13 mouse cellular contexts compared by ENCODE assay signal in genomic region chr6:18420660-18421059, GRCm38 (mm10).
A peak's percentile ranks its signal among the peaks of the same experiment; 100 is the strongest.
DNase-seq lines count a peak whose midpoint lies in the region; ATAC-seq and TF ChIP-seq lines count a peak whose summit lies in the region.
"Had no signal": no experiment of that assay in that cellular context is flagged by ENCODE, and none has a peak within 500 bp of the region (broad histone marks: within the 10 kb centered on the region; RNA-seq: fewer than 3 reads in every experiment).

No protein-coding gene starts in this region.

- DNase-seq in forebrain, embryonic 14.5 days (ENCODE audit: low spot score) = peak; percentile 47
- no peak for DNase-seq in CH12.LX (ENCODE audit: extremely low read depth)
- peak; percentile 55 to 71 for DNase-seq in cerebellum, postnatal 14 days
- peak; percentile 61 for DNase-seq in kidney, postnatal 10 days
- DNase-seq in heart, adult 9 months (ENCODE audit: low spot score in 2 of 2) = no peak
- DNase-seq in thymus, postnatal 14 days = no peak
- no peak for DNase-seq in right cerebral cortex, postnatal 4 days
- DNase-seq: gastrocnemius, postnatal 25 days had no signal

- TF ChIP-seq POLR2A in CH12.LX (IDR thresholded peaks at IDR 0.05; ENCODE audit: low read depth, low read length) = no peak

- H3K4me3 ChIP-seq in forebrain, embryonic 14.5 days (ENCODE audit: low read depth, low read length) = no peak overlapping the region
- H3K4me3 ChIP-seq in forebrain, embryonic 12.5 days (replicated peaks) = no peak overlapping the region
- no peak overlapping the region for H3K4me3 ChIP-seq in CH12.LX (replicated peaks in 1 of 3; ENCODE audit: low read depth in 2 of 3, low read length in 2 of 3, poor library complexity in 1 of 3)

- ATAC-seq in forebrain, embryonic 14.5 days = 0 out of 2 replicates have a peak, but pooled peaks have one; percentile 40
- ATAC-seq in forebrain, embryonic 12.5 days (ENCODE audit: low FRiP score) = no peak; the same call in 1 of the 2 replicates
- ATAC-seq: activated CD4-positive, CD25-positive, alpha-beta regulatory T cell, adult 4 months; intestine, postnatal 0 days had no signal

- no peak for TF ChIP-seq EP300 in CH12.LX (IDR thresholded peaks at IDR 0.05; ENCODE audit: low read length)

- peaks cover 15% of the 10 kb centered on the region for H3K36me3 ChIP-seq in forebrain, embryonic 14.5 days (ENCODE audit: control insufficient read depth, insufficient read depth, low read length)
- H3K36me3 ChIP-seq in forebrain, embryonic 12.5 days (replicated peaks) = peaks cover 4% of the 10 kb centered on the region; the same call in 1 of the 2 replicates
- H3K36me3 ChIP-seq in CH12.LX (replicated peaks in 1 of 2; ENCODE audit: control insufficient read depth in 1 of 2, insufficient read depth in 1 of 2, low read length in 1 of 2) = no peaks in the 10 kb centered on the region
- H3K36me3 ChIP-seq: G1E had no signal

- 26% methylated on average over 9 of the region's 9 CpGs for WGBS in forebrain, embryonic 14.5 days
- 56% methylated on average over 9 of the region's 9 CpGs for WGBS in forebrain, embryonic 12.5 days

- no peak for TF ChIP-seq CTCF in CH12.LX (conservative IDR thresholded peaks at IDR 0.05 in 1 of 2, IDR thresholded peaks at IDR 0.05 in 1 of 2; ENCODE audit: low read depth in 2 of 2, low read length in 2 of 2)

- dilution Hi-C loops in CH12.LX (cut with MboI; ENCODE audit: extremely low pct_ligation_motif_present, extremely low pct_unique_long_range_greater_than_20kb, low sequenced_read_pairs) = no loop called here

- no peak overlapping the region for H3K4me2 ChIP-seq in forebrain, embryonic 14.5 days (ENCODE audit: low read length)
- no peak overlapping the region for H3K4me2 ChIP-seq in forebrain, embryonic 12.5 days
- no peak overlapping the region for H3K4me2 ChIP-seq in CH12.LX (ENCODE audit: insufficient read depth, low read depth, poor library complexity, severe bottlenecking)

- H3K4me1 ChIP-seq in forebrain, embryonic 14.5 days (ENCODE audit: control insufficient read depth, insufficient read depth, low read length) = peaks cover 6% of the 10 kb centered on the region
- peaks cover 3% of the 10 kb centered on the region; the same call in 1 of the 2 replicates for H3K4me1 ChIP-seq in forebrain, embryonic 12.5 days
- H3K4me1 ChIP-seq in CH12.LX (ENCODE audit: control insufficient read depth in 1 of 2, insufficient read depth in 2 of 2) = peaks cover 16 to 74% of the 10 kb centered on the region in 2 experiments

- no peaks in the 10 kb centered on the region for H3K27me3 ChIP-seq in forebrain, embryonic 14.5 days (replicated peaks; ENCODE audit: control insufficient read depth, insufficient read depth, low read length)
- H3K27me3 ChIP-seq in forebrain, embryonic 12.5 days = no peaks in the 10 kb centered on the region
- no peaks in the 10 kb centered on the region for H3K27me3 ChIP-seq in CH12.LX (replicated peaks)

- H3K9ac ChIP-seq in forebrain, embryonic 14.5 days (ENCODE audit: low read length) = no peak overlapping the region
- no peak overlapping the region for H3K9ac ChIP-seq in forebrain, embryonic 12.5 days
- H3K9ac ChIP-seq in CH12.LX (ENCODE audit: insufficient read depth, low read depth) = no peak overlapping the region
- H3K9ac ChIP-seq: liver, embryonic 14.5 days had no signal

- no peak overlapping the region; the same call in 1 of the 2 replicates for H3K27ac ChIP-seq in forebrain, embryonic 14.5 days (ENCODE audit: low read depth, low read length)
- H3K27ac ChIP-seq in forebrain, embryonic 12.5 days = no peak overlapping the region
- peak overlapping the region; percentile 3; the same call in 1 of the 2 replicates for H3K27ac ChIP-seq in CH12.LX (ENCODE audit: insufficient read depth, low read depth)
- H3K27ac ChIP-seq: liver, embryonic 14.5 days had no signal

- in situ Hi-C loops in CH12.LX (cut with MboI; ENCODE audit: low pct_ligation_motif_present, low pct_unique_long_range_greater_than_20kb, low sequenced_read_pairs) = loop anchor here (5.0 kb wide), 1 partner anchor 67 kb away; no protein-coding TSS in a partner anchor

- H3K9me3 ChIP-seq in forebrain, embryonic 14.5 days (replicated peaks; ENCODE audit: control insufficient read depth, low read length) = no peaks in the 10 kb centered on the region
- no peaks in the 10 kb centered on the region for H3K9me3 ChIP-seq in forebrain, embryonic 12.5 days
- H3K9me3 ChIP-seq in CH12.LX (replicated peaks; ENCODE audit: low read length) = no peaks in the 10 kb centered on the region
- H3K9me3 ChIP-seq: G1E had no signal

- H3K79me2 ChIP-seq in CH12.LX (replicated peaks; ENCODE audit: control insufficient read depth, extremely low read depth, insufficient read depth, poor library complexity, severe bottlenecking) = no peaks in the 10 kb centered on the region

- no peak for TF ChIP-seq RAD21 in CH12.LX (IDR thresholded peaks at IDR 0.05; ENCODE audit: low read depth, low read length)

TF ChIP-seq in CH12.LX, 34 proteins besides CTCF, POLR2A, EP300 and RAD21:
- TF ChIP-seq JUN (IDR thresholded peaks at IDR 0.05; ENCODE audit: insufficient read depth, low read depth, low read length) (no peak), SMC3 (IDR thresholded peaks at IDR 0.05; ENCODE audit: low read depth, low read length) (no peak), IRF4 (IDR thresholded peaks at IDR 0.05; ENCODE audit: low read depth, low read length) (no peak), TCF12 (IDR thresholded peaks at IDR 0.05; ENCODE audit: low read depth, low read length) (no peak), E2F4 (IDR thresholded peaks at IDR 0.05; ENCODE audit: insufficient replicate concordance, low read depth, low read length) (no peak), NRF1 (IDR thresholded peaks at IDR 0.05; ENCODE audit: low read depth, low read length) (no peak), USF2 (conservative IDR thresholded peaks at IDR 0.05; ENCODE audit: low read depth, low read length) (no peak), CHD1 (IDR thresholded peaks at IDR 0.05; ENCODE audit: low read depth, low read length) (no peak), MAZ (IDR thresholded peaks at IDR 0.05; ENCODE audit: low read depth, low read length) (no peak), POLR2AphosphoS2 (IDR thresholded peaks at IDR 0.05; ENCODE audit: low read depth, low read length) (no peak), UBTF (IDR thresholded peaks at IDR 0.05; ENCODE audit: low read depth, low read length) (no peak), HCFC1 (IDR thresholded peaks at IDR 0.05; ENCODE audit: low read depth, low read length) (no peak), ZNF384 (IDR thresholded peaks at IDR 0.05; ENCODE audit: low read depth, low read length) (no peak)

Comparison
In these comparisons a context has a peak if more than half of its experiments do, and no peak if none do; other contexts are left out.
1. DNase-seq: peak in forebrain, embryonic 14.5 days (single experiment), cerebellum, postnatal 14 days (2 of 2) and kidney, postnatal 10 days (single experiment); none in CH12.LX (single experiment), heart, adult 9 months (0 of 2), thymus, postnatal 14 days (single experiment) and right cerebral cortex, postnatal 4 days (single experiment).